Mouse (Mus musculus): ENCODE data around the gene Hspb9.
A peak's percentile ranks its signal among the peaks of the same experiment; 100 is the strongest.

Hspb9 gene

GRCm38 (mm10) chr11:100713735-100714533, at the start of gene Hspb9:
Gene Hspb9 (plus strand): TSS chr11:100713850.
- no peak for DNase-seq (ENCODE audit: low read depth, low spot score)

- no peak for DNase-seq (ENCODE audit: low read depth, low spot score)
Measured at GRCm38 (mm10) chr11:100671049-100671448, 42.6 kb upstream of the Hspb9 start.

- no peak for DNase-seq (ENCODE audit: low read depth, low spot score)
Measured at GRCm38 (mm10) chr11:100671956-100672355, 41.7 kb upstream of the Hspb9 start.

- DNase-seq (ENCODE audit: low read depth, low spot score) = no peak
Measured at GRCm38 (mm10) chr11:100673169-100673568, 40.5 kb upstream of the Hspb9 start.

GRCm38 (mm10) chr11:100677810-100678209, 35.8 kb upstream of the Hspb9 start:
- DNase-seq (ENCODE audit: low read depth, low spot score) = no peak

GRCm38 (mm10) chr11:100681826-100682225, 31.8 kb upstream of the Hspb9 start:
- DNase-seq (ENCODE audit: low read depth, low spot score) = no peak

- no peak for DNase-seq (ENCODE audit: low read depth, low spot score)
Measured at GRCm38 (mm10) chr11:100682526-100682925, 31.1 kb upstream of the Hspb9 start.

- DNase-seq (ENCODE audit: low read depth, low spot score) = no peak
Measured at GRCm38 (mm10) chr11:100684084-100684483, 29.6 kb upstream of the Hspb9 start.

- DNase-seq (ENCODE audit: low read depth, low spot score) = no peak
Measured at GRCm38 (mm10) chr11:100685371-100685770, 28.3 kb upstream of the Hspb9 start.

GRCm38 (mm10) chr11:100687265-100687664, 26.4 kb upstream of the Hspb9 start:
- no peak for DNase-seq (ENCODE audit: low read depth, low spot score)

- no peak for DNase-seq (ENCODE audit: low read depth, low spot score)
Measured at GRCm38 (mm10) chr11:100688443-100688842, 25.2 kb upstream of the Hspb9 start.

- peak; percentile 56 for DNase-seq (ENCODE audit: low read depth, low spot score)
Measured at GRCm38 (mm10) chr11:100690389-100690788, 23.3 kb upstream of the Hspb9 start.

- no peak for DNase-seq (ENCODE audit: low read depth, low spot score)
Measured at GRCm38 (mm10) chr11:100692164-100692616, 21.5 kb upstream of the Hspb9 start, which contains the start of gene Zfp385c. Gene Zfp385c (minus strand): TSS chr11:100692455.

- no peak for DNase-seq (ENCODE audit: low read depth, low spot score)
Measured at GRCm38 (mm10) chr11:100693154-100693553, 20.5 kb upstream of the Hspb9 start.

- peak; percentile 81 for DNase-seq (ENCODE audit: low read depth, low spot score)
Measured at GRCm38 (mm10) chr11:100694926-100695325, 18.7 kb upstream of the Hspb9 start.

GRCm38 (mm10) chr11:100697921-100698320, 15.7 kb upstream of the Hspb9 start:
- DNase-seq (ENCODE audit: low read depth, low spot score) = no peak

GRCm38 (mm10) chr11:100700710-100701109, 12.9 kb upstream of the Hspb9 start:
- no peak for DNase-seq (ENCODE audit: low read depth, low spot score)

GRCm38 (mm10) chr11:100701301-100701700, 12.3 kb upstream of the Hspb9 start:
- no peak for DNase-seq (ENCODE audit: low read depth, low spot score)

GRCm38 (mm10) chr11:100702081-100702851, 11.4 kb upstream of the Hspb9 start:
- peak; percentile 96 for DNase-seq (ENCODE audit: low read depth, low spot score)

GRCm38 (mm10) chr11:100702906-100703305, 10.7 kb upstream of the Hspb9 start:
- no peak for DNase-seq (ENCODE audit: low read depth, low spot score)

GRCm38 (mm10) chr11:100703366-100703765, 10.3 kb upstream of the Hspb9 start:
- DNase-seq (ENCODE audit: low read depth, low spot score) = no peak

- DNase-seq (ENCODE audit: low read depth, low spot score) = peak; percentile 87
Measured at GRCm38 (mm10) chr11:100703851-100704531, 9.7 kb upstream of the Hspb9 start, which contains the start of gene Dhx58. Gene Dhx58 (minus strand): TSS chr11:100704271.

Data from 3T3-L1 (cell line).